Mouse (Mus musculus) cerebellum, adult 11 months (tissue): ENCODE data around the gene Rac1.
"Not testable (repeated sequence)": the region's sequence is repeated elsewhere in the genome, so short reads cannot be mapped to it uniquely, and the experiment has no call there.

Source experiments
- DNase-seq: peaks from one replicate; pipeline ENCODE4 v3.0.0; 2022

The Rac1 gene

GRCm38 (mm10) chr5:143525454-143526225, 2.2 kb downstream of the Rac1 start:
- no peak for DNase-seq

GRCm38 (mm10) chr5:143522882-143523281, 5.0 kb downstream of the Rac1 start:
- DNase-seq, result no peak

GRCm38 (mm10) chr5:143520415-143520814, 7.4 kb downstream of the Rac1 start:
- no peak for DNase-seq

GRCm38 (mm10) chr5:143518045-143518591, 9.7 kb downstream of the Rac1 start:
- DNase-seq, result no peak

GRCm38 (mm10) chr5:143517436-143517835, 10.4 kb downstream of the Rac1 start:
- no peak for DNase-seq

GRCm38 (mm10) chr5:143517005-143517404, 10.8 kb downstream of the Rac1 start:
- DNase-seq, result no peak

GRCm38 (mm10) chr5:143514878-143515277, 13.0 kb downstream of the Rac1 start:
- DNase-seq, result no peak

GRCm38 (mm10) chr5:143512305-143512704, 15.5 kb downstream of the Rac1 start:
- DNase-seq, result no peak

- no peak for DNase-seq
Observed at GRCm38 (mm10) chr5:143511577-143511976, 16.3 kb downstream of the Rac1 start.

GRCm38 (mm10) chr5:143509737-143510136, 18.1 kb downstream of the Rac1 start:
- no peak for DNase-seq

GRCm38 (mm10) chr5:143509294-143509693, 18.5 kb downstream of the Rac1 start:
- no peak for DNase-seq

- DNase-seq, result no peak
Observed at GRCm38 (mm10) chr5:143505545-143505944, 22.3 kb downstream of the Rac1 start.

- DNase-seq, result no peak
Observed at GRCm38 (mm10) chr5:143505056-143505455, 22.8 kb downstream of the Rac1 start.

GRCm38 (mm10) chr5:143504453-143504852, 23.4 kb downstream of the Rac1 start:
- DNase-seq, result no peak

GRCm38 (mm10) chr5:143503740-143504139, 24.1 kb downstream of the Rac1 start:
- DNase-seq, result no peak

GRCm38 (mm10) chr5:143502899-143503557, 24.8 kb downstream of the Rac1 start:
- no peak for DNase-seq

GRCm38 (mm10) chr5:143501649-143502048, 26.2 kb downstream of the Rac1 start:
- DNase-seq, result no peak

- DNase-seq, result no peak
Observed at GRCm38 (mm10) chr5:143501140-143501539, 26.7 kb downstream of the Rac1 start.

- DNase-seq, result not testable (repeated sequence)
Observed at GRCm38 (mm10) chr5:143500711-143501110, 27.1 kb downstream of the Rac1 start.

- DNase-seq, result no peak
Observed at GRCm38 (mm10) chr5:143499686-143500085, 28.1 kb downstream of the Rac1 start.

- DNase-seq, result no peak
Observed at GRCm38 (mm10) chr5:143499197-143499596, 28.6 kb downstream of the Rac1 start.

- no peak for DNase-seq
Observed at GRCm38 (mm10) chr5:143497451-143497850, 30.4 kb downstream of the Rac1 start.

GRCm38 (mm10) chr5:143495708-143496107, 32.1 kb downstream of the Rac1 start:
- no peak for DNase-seq

- no peak for DNase-seq
Observed at GRCm38 (mm10) chr5:143493163-143493562, 34.7 kb downstream of the Rac1 start.
